Mouse (Mus musculus) C2C12 (cell line): Measurements from ENCODE around the gene Gm20518.

ENCODE experiments used
- CTCF ChIP-seq: IDR thresholded peaks from one replicate; pipeline ENCODE4 v1.5.1; 2011; ENCODE audit not compliant: control insufficient read depth, insufficient read depth, insufficient read length
- MYOD1 ChIP-seq: IDR thresholded peaks from one replicate; pipeline ENCODE4 v1.6.1; 2011; ENCODE audit warnings: low read depth; ENCODE audit not compliant: control insufficient read depth, insufficient read length
- USF1 ChIP-seq: IDR thresholded peaks from one replicate; pipeline ENCODE4 v1.6.1; 2011; ENCODE audit warnings: low read depth, mild to moderate bottlenecking, control low read depth, moderate library complexity

GRCm38 (mm10) chr16:17797812-17798311, 93.6 kb downstream of the Gm20518 start:
- TF ChIP-seq CTCF = no peak
- TF ChIP-seq USF1 = no peak
- no peak for TF ChIP-seq MYOD1
